Mouse (Mus musculus): ENCODE data around the gene Ccl9. TPM values are rescaled to one million over a fixed set of nuclear protein-coding genes. Genes with fewer than 3 reads are reported as not detected.
A peak's percentile ranks its signal among the peaks of the same experiment; 100 is the strongest.

Gene Ccl9
- polyA plus RNA-seq, 1 experiment from 2014 or later, result 12.4 TPM

DNA sequence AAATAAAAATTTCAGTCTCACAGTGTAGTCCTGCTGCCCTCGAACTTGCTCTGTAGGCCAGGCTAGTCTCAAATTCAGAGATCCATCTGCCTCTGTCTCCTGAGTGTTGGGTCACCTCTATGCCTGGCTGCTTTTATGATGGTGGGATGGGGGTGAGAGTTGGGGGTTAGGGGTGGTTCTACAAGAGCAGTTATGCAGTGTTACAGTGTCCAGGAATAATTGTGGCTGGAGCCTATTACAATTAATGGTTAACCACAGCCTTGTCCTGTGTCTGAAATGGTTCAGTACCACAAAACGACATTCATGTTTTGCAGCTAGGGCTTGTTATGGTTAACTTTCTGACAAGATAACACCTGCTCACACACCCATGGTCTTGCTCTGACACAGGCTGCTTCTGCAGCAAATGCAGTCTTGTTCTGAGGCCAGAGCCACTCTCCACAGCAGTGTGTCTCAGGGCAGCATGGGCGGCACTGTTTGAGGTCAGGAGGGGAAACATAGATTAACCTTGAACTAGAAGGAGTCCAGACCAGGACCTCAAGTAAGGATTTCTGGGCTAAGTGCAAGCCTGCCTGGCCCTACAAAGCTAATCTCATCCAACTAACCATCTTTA lies 39.6 kb downstream of the Ccl9 start:
- Histone ChIP-seq H3K9me3 (ENCODE audit: control insufficient read depth, low read length) (no peaks in the 10 kb centered on the region), H3K27me3 (replicated peaks; ENCODE audit: control insufficient read depth, insufficient read depth, low read length) (no peaks in the 10 kb centered on the region), H3K9ac (ENCODE audit: low read depth, low read length) (no peak overlapping the region), H3K27ac (replicated peaks; ENCODE audit: low read depth, low read length) (no peak overlapping the region), H3K36me3 (ENCODE audit: control insufficient read depth, insufficient read depth, low read length) (no peaks in the 10 kb centered on the region), H3K4me1 (ENCODE audit: control insufficient read depth, insufficient read depth, low read length) (peaks cover 10% of the 10 kb centered on the region), H3K4me3 (ENCODE audit: low read depth, low read length) (no peak overlapping the region), H3K4me2 (ENCODE audit: low read depth, low read length) (no peak overlapping the region)
- no peak for DNase-seq (ENCODE audit: low spot score)
- WGBS, result 68% methylated on average over 3 of the region's 3 CpGs
- ATAC-seq (ENCODE audit: low read depth), result no peak

GRCm38 (mm10) chr11:83536831-83537230 lies 41.6 kb downstream of the Ccl9 start:
- ATAC-seq (ENCODE audit: low read depth), result no peak
- no peak overlapping the region for H3K4me2 ChIP-seq (ENCODE audit: low read depth, low read length)
- H3K4me1 ChIP-seq (ENCODE audit: control insufficient read depth, insufficient read depth, low read length), result peaks cover 11% of the 10 kb centered on the region
- no peak overlapping the region for H3K9ac ChIP-seq (ENCODE audit: low read depth, low read length)
- no peak overlapping the region for H3K4me3 ChIP-seq (ENCODE audit: low read depth, low read length)
- H3K27ac ChIP-seq (replicated peaks; ENCODE audit: low read depth, low read length), result no peak overlapping the region
- no peaks in the 10 kb centered on the region for H3K36me3 ChIP-seq (ENCODE audit: control insufficient read depth, insufficient read depth, low read length)
- WGBS, result 73% methylated on average over 3 of the region's 3 CpGs
- H3K9me3 ChIP-seq (ENCODE audit: control insufficient read depth, low read length), result no peaks in the 10 kb centered on the region
- no peaks in the 10 kb centered on the region for H3K27me3 ChIP-seq (replicated peaks; ENCODE audit: control insufficient read depth, insufficient read depth, low read length)
- no peak for DNase-seq (ENCODE audit: low spot score)

GRCm38 (mm10) chr11:83534609-83535423 lies 43.6 kb downstream of the Ccl9 start:
- Histone ChIP-seq H3K4me2 (ENCODE audit: low read depth, low read length) (peak overlapping the region; percentile 37), H3K4me1 (ENCODE audit: control insufficient read depth, insufficient read depth, low read length) (peaks cover 11% of the 10 kb centered on the region), H3K27ac (replicated peaks; ENCODE audit: low read depth, low read length) (peak overlapping the region; percentile 57), H3K4me3 (ENCODE audit: low read depth, low read length) (no peak overlapping the region), H3K36me3 (ENCODE audit: control insufficient read depth, insufficient read depth, low read length) (no peaks in the 10 kb centered on the region), H3K9me3 (ENCODE audit: control insufficient read depth, low read length) (no peaks in the 10 kb centered on the region), H3K27me3 (replicated peaks; ENCODE audit: control insufficient read depth, insufficient read depth, low read length) (no peaks in the 10 kb centered on the region), H3K9ac (ENCODE audit: low read depth, low read length) (no peak overlapping the region)
- peak; percentile 95 for DNase-seq (ENCODE audit: low spot score)
- peak; percentile 95 for ATAC-seq (ENCODE audit: low read depth)
- WGBS, result 27% methylated on average over 13 of the region's 13 CpGs

DNA sequence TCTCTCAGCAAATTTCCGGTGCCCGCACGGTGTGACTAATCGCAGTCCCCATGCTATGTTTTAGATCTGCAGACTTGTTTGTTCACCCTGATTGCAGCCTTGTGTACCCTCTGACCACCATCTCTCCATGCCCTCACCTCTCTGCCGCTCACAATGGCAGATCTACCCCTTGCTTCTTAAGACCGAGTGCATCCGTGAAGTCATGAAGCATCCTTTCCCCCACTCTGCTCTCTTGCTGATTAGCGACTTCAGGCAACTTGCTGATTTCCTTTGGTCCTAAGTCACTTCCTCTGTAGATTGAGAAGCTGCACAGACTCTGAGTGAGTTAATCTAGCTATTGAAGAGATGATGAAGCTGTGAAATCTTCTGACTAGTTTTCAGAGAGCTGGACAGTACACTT lies 44.3 kb downstream of the Ccl9 start:
- Histone ChIP-seq H3K9me3 (ENCODE audit: control insufficient read depth, low read length) (no peaks in the 10 kb centered on the region), H3K4me2 (ENCODE audit: low read depth, low read length) (peak overlapping the region; percentile 37), H3K4me1 (ENCODE audit: control insufficient read depth, insufficient read depth, low read length) (peaks cover 11% of the 10 kb centered on the region), H3K9ac (ENCODE audit: low read depth, low read length) (0 out of 2 replicates have a peak overlapping the region, but pooled peaks have one; percentile 19), H3K4me3 (ENCODE audit: low read depth, low read length) (no peak overlapping the region), H3K36me3 (ENCODE audit: control insufficient read depth, insufficient read depth, low read length) (no peaks in the 10 kb centered on the region), H3K27me3 (replicated peaks; ENCODE audit: control insufficient read depth, insufficient read depth, low read length) (no peaks in the 10 kb centered on the region), H3K27ac (replicated peaks; ENCODE audit: low read depth, low read length) (peak overlapping the region; percentile 52; the same call in 1 of the 2 replicates)
- 70% methylated on average over 8 of the region's 8 CpGs for WGBS
- ATAC-seq (ENCODE audit: low read depth) (no peak; the same call in 1 of the 2 replicates), DNase-seq (ENCODE audit: low spot score) (no peak)

DNA sequence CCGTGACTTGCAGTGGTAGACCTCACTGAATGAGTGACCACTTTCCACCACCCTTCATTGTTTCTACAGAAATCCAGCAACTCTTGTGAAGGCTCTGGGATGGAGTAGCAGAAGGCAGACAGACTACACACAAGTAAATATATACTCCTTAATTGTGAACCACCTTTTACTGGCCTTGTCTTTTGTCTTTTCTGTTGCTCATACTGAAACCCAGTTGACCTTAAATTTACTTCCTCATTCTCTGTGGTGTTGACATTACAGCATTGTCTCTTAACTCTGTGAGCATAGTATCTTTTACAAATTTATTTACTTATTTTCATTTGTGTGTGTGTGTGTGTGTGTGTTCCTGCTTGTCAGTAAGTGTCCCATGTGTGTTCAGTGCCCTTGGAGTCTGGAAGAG lies 45.2 kb downstream of the Ccl9 start:
- Histone ChIP-seq H3K27ac (replicated peaks; ENCODE audit: low read depth, low read length) (no peak overlapping the region), H3K4me2 (ENCODE audit: low read depth, low read length) (no peak overlapping the region), H3K4me3 (ENCODE audit: low read depth, low read length) (no peak overlapping the region), H3K4me1 (ENCODE audit: control insufficient read depth, insufficient read depth, low read length) (peaks cover 11% of the 10 kb centered on the region), H3K36me3 (ENCODE audit: control insufficient read depth, insufficient read depth, low read length) (no peaks in the 10 kb centered on the region), H3K9me3 (ENCODE audit: control insufficient read depth, low read length) (no peaks in the 10 kb centered on the region), H3K27me3 (replicated peaks; ENCODE audit: control insufficient read depth, insufficient read depth, low read length) (no peaks in the 10 kb centered on the region), H3K9ac (ENCODE audit: low read depth, low read length) (no peak overlapping the region)
- DNase-seq (ENCODE audit: low spot score), result no peak
- ATAC-seq (ENCODE audit: low read depth), result no peak
- WGBS, result 91% methylated on average over 1 of the region's 1 CpGs

- Histone ChIP-seq H3K4me1 (ENCODE audit: control insufficient read depth, insufficient read depth, low read length) (peaks cover 11% of the 10 kb centered on the region), H3K9ac (ENCODE audit: low read depth, low read length) (no peak within 1 kb of the TSS), H3K27me3 (replicated peaks; ENCODE audit: control insufficient read depth, insufficient read depth, low read length) (no peaks in the 10 kb centered on the region), H3K4me2 (ENCODE audit: low read depth, low read length) (no peak within 1 kb of the TSS), H3K27ac (replicated peaks; ENCODE audit: low read depth, low read length) (no peak within 1 kb of the TSS), H3K9me3 (ENCODE audit: control insufficient read depth, low read length) (no peaks in the 10 kb centered on the region), H3K36me3 (ENCODE audit: control insufficient read depth, insufficient read depth, low read length) (no peaks in the 10 kb centered on the region), H3K4me3 (ENCODE audit: low read depth, low read length) (no peak within 1 kb of the TSS)
- DNase-seq (ENCODE audit: low spot score), result no peak
- 88% methylated on average over 5 of the region's 5 CpGs for WGBS
- no peak for ATAC-seq (ENCODE audit: low read depth)
These were observed 48.1 kb downstream of the Ccl9 start, which contains the start of gene Ccl5 for GRCm38 (mm10) chr11:83530360-83530759. Ccl5 (minus strand) TSS chr11:83530518.

DNA sequence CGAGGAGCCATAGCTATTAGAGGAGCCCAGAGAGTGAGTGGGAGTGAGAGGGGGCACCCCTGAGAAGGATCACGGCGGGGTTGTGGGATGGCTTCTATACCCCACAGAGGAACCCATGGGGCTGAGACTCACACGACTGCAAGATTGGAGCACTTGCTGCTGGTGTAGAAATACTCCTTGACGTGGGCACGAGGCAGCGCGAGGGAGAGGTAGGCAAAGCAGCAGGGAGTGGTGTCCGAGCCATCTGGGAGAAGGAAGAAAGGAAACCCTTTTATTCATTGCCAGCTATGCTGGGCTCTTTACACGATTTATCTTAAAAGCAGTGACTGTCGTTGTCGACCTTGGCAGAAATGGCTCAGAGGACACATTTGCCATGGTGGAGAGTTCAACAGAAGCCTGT lies 49.4 kb downstream of the Ccl9 start:
- ATAC-seq (ENCODE audit: low read depth), result no peak

More for the DNA sequence above, 49.4 kb downstream of the Ccl9 start:
- Histone ChIP-seq H3K4me3 (ENCODE audit: low read depth, low read length) (no peak overlapping the region), H3K27me3 (replicated peaks; ENCODE audit: control insufficient read depth, insufficient read depth, low read length) (no peaks in the 10 kb centered on the region), H3K36me3 (ENCODE audit: control insufficient read depth, insufficient read depth, low read length) (no peaks in the 10 kb centered on the region), H3K9me3 (ENCODE audit: control insufficient read depth, low read length) (no peaks in the 10 kb centered on the region), H3K4me1 (ENCODE audit: control insufficient read depth, insufficient read depth, low read length) (peaks cover 2% of the 10 kb centered on the region), H3K4me2 (ENCODE audit: low read depth, low read length) (no peak overlapping the region), H3K9ac (ENCODE audit: low read depth, low read length) (no peak overlapping the region), H3K27ac (replicated peaks; ENCODE audit: low read depth, low read length) (no peak overlapping the region)
- DNase-seq (ENCODE audit: low spot score), result no peak
- 66% methylated on average over 12 of the region's 12 CpGs for WGBS
